Mouse (Mus musculus) right cerebral cortex, adult 18-20 months (tissue): ENCODE data around the gene Gm28043.
A peak's percentile ranks its signal among the peaks of the same experiment; 100 is the strongest.

ENCODE experiments used
- DNase-seq: peaks from one replicate; pipeline ENCODE4 v3.0.0; 2022; ENCODE audit warnings: mixed read lengths

Gm28043 gene

DNA sequence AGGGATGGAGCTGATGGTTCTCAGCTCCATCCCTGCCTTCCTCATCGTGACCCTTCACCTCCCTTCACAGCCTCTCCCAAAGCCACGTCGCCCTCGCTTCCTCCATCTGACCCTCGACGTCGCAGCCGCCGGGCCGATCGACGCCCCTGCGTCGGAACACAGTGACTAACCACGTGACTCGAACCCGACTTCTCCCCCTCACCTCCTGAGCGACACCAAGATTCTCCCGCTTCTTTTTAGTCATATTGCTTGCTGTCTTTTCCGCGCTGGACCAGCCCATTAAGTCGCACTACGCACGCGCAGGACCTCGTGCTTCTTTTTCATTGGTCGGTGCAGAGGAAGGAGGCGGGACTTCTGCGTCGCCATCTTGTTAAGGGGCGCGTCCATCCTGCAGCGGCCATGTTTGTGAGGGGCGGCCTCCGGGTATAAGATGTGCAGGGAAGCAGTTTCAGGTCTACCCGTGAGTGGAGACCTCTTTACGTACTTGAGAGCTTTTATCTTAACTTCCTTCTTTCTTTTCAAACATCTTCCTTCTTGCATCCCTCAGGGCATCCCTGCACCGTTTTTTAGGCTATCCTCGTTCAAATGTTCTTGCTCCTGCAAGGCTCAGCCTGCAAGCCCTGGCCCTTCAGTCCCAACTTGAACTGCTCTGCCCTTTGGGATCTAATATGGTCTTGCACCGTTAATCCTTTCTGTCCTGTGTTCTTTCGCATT is 102.2 kb downstream of the Gm28043 start, which contains the start of gene Ccdc167:
Gene Ccdc167, minus strand, starts transcription at position 313 of the 714 bp plus-strand sequence.
- peak; percentile 95 for DNase-seq

DNA sequence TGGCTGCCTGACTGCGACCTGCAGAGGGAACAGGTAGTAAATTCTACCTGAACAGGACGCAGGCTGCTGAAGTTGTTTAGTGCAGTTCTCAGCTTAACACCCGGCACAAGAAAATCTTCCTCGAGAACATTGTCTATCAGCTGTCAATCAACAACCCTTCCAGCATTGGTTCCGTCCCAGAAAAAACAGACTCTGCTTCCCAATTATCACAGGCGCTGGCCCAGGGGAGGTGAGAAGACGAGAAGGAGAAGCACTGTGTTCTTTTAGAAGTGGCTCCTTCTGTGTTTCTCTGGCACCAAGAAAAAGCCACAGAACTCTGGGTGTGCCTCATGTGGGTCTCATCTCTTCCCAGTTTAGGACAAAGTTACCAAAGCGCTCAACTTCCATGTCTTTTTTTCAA is 104.0 kb downstream of the Gm28043 start:
- no peak for DNase-seq

GRCm38 (mm10) chr17:29719628-29720575 is 105.2 kb downstream of the Gm28043 start:
- DNase-seq, result no peak

DNA sequence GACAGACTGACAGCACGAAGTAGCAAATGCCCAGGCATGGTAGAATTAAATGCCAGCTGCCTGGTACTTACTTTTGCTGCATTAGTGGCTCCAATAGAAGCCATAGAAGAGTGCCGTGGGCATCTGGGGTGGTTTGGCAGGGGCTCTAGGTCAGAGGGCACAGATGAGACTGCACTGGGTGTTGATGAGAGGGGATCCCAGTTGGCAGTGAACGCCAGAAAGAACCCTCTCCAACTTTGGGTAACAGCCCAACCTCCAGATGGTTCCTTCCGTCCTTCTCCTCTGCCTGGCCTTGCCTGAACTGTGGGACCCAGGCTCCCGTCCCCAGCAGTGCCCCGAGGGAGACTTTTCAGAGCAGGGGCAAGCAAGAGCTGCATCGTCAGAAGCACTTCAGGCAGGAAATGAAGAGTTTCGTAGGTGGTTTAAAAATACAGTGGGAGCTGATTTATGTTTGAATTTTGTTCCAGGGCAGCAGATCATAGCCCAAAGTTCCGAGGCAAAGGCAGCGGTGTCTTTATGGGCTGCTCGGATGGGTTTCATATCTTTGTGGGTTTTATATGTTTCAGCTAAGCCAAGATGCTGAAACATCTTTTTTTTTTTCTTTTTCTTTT is 106.2 kb downstream of the Gm28043 start:
- DNase-seq, result no peak

GRCm38 (mm10) chr17:29724610-29725009 is 109.9 kb downstream of the Gm28043 start:
- no peak for DNase-seq

DNA sequence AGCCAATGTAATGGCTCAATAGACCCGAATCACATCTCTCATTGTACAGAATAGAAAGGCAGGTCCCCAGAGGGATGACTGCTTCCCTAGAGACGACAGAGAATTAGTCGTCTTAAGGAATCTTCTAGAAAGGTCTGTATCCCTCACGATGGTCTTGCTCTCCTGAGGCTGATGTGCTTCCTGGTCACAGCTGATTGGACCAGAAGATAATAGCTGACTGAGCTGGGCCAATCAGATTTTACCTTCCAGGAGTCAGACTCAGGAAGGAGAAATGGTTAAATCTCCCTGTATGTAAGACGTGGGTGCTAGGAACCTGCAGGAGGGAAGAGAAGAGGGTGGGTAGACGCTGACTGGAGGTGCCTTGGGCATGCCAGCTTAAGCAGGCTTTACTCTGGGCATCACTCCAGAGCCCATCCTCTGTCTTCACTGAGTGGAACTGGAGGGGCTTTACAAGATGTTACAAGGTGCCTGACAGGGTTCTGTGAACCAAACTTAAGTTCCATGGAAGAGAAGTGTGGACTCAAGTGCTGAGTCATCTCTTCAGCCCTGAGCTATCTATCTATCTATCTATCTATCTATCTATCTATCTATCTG is 110.4 kb downstream of the Gm28043 start:
- no peak for DNase-seq

DNA sequence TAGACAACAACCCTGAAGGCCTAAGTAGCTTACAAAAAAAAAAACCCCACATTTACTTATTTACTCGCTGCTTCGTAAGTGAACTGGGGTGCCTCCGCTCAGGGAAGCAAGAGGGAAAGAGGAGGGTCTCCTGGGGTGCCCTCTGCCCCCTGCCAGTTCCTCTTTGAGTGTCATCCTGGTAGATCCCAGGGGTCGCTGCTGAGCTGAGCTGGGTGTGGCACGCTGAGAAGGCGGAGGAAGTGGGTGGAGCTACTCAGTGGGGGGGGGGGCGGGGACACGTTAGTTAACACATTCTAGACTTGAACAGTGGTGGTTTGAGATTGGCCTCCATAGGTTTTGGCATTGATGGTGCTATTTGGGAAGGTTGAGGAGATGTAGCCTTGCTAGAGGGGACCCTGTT is 113.4 kb downstream of the Gm28043 start:
- DNase-seq, result no peak

DNA sequence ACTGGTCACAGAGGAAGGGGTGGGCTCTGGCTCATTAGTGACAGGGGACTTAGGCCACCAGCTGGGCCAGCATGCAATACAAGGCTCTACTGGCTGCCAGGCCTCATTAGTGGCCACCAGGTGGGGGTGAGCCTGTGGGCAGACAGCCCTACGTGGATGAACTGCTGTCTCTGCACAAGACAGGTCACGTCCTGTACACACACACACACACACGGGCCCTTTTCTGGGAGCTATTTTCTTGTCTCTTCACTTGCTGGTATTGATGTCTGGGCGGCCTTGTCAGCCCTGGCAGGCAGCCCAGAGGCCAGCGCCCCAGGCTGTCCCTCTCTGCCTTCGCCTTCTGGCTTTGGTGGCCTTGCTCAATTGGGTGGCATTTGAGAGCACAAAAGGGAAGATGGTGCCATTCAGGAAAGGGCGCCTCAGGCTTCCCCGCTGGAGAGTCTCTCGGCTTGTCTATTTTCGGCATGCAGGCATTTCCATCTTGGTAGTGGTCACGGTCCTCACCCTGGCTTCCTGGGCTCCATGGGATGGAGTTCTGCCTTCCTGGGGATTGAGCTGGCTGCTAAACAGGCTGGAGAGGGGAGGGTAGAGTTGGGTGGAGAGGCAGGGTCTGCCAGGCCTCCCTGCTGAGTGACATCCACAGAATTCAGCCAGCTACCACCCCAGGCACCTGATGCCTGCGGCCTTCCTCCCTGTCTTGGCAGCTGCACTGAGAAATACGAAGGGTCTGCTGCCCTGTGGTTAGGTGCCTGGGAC is 116.0 kb downstream of the Gm28043 start:
- no peak for DNase-seq

- DNase-seq, result no peak
Observed at GRCm38 (mm10) chr17:29731266-29731952, 116.7 kb downstream of the Gm28043 start.

DNA sequence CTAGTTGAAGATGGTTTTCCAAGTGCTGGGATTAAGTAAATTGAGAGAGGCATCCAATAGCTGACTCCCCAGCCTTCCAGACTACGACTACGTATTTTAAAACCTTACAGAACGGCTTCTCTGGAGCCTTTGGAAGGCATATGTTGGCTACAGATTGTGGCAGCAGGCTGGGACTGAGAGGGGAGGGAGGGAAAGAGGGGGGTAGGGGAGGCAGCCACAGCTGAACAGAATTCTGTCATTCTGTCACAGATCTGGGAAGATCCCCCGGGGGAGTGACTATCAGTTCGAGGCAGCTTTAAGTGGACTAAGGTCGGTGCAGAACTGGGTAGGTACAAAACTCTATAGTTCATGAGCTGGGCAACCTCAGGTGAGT is 117.3 kb downstream of the Gm28043 start:
- DNase-seq, result no peak

DNA sequence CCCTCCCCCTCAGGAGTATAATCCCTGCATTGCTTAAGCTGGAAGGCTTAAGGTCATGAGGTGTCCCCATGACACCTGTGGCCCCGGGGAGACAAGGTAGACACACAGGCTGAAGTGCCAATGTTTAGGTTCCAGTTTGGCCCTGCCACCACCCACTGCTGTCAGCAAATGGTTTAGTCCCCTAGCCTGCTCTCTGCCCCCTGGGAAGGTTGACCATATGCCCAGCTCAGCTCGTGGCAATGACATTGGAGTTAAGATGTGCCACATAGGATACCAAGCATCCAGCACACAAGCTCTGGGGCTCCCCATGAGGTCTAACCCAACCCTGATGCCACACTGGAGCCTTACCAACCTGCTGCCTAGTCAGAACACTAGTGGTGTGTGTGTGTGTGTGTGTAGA is 117.8 kb downstream of the Gm28043 start:
- DNase-seq, result no peak

DNA sequence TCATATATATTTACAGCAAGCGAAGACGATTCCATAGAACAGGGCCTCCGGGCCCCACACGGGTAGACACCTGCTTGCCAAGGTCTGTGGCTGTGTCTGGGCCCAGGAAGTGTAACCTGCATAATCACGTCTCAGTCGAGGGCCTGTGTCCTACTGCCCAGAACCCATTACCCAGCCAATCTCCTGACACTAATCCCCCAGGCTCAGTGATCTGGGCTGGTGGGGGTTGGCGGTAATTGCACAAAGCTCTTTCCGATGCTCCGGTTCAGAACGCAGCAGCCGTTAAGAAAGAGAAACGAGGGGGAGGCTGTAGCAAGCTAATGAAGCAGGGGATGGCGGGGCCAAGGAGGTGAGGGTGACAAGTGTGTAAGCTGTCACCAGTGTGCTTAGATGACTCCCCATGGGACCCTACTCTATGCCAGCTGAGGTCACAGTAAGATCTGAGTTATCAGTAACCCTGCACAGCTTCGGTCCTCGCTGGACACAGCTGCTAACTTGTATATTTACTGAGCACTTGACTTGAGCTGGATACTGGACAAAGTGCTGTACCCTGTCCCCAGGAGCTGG is 121.9 kb downstream of the Gm28043 start:
- DNase-seq, result no peak

DNA sequence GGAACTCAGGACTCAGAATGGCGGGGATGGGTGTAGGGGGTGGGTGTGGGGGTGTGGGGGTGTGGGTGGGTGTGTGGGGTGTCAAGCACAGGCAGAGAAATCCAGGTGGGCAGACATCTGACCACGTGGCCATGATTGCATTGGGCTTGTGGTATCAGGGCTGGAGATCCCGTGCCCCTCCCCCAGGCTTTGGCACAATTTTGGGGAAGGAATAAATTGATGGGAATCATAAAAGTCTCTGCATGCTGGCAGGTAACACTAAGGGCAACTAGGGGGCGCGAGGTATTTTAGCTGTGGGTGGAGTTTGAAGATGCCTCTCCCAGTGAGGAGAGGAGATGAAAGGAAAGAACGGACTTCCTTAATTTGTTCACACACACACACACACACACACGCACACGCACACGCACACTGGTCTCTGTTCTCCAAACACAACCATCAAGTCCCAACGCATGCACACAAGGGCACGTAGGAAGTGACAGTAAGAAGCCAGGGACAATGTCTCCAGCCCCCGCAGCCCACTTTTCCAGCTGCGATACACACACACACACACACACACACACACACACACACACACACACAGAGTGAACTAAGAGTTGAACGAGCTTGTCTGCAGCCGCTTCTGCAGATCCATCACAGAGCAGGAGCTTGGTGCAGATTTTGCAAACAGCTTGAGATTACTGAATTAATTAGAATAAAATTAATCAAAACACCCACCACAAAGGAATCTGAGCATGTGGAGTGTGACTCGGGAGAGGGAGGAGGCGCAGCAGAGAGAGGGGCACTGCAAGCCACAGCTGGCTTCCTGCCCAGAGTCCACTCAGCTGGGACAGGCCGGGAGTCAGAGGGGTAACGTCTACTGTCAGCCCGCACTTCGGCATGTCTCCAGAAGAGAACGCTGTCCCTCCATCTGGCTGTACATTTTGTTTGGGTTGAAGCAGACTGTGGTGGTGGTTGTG is 123.5 kb downstream of the Gm28043 start:
- DNase-seq, result peak; percentile 55

- no peak for DNase-seq
Observed at GRCm38 (mm10) chr17:29747466-29747865, 132.8 kb downstream of the Gm28043 start.
